Mouse (Mus musculus) ES-Bruce4 (cell line): ENCODE results near the gene Uspl1. TPM values are rescaled to one million over a fixed set of nuclear protein-coding genes. Genes with fewer than 3 reads are reported as not detected.

ENCODE experiments used
- H3K27ac ChIP-seq: 2 replicates; pipeline ENCODE4 v1.5.1; 2012; ENCODE audit warnings: low read length, inconsistent platforms; ENCODE audit not compliant: insufficient read depth
- H3K27me3 ChIP-seq: 2 replicates; pipeline ENCODE4 v1.6.1; 2012; ENCODE audit warnings: mild to moderate bottlenecking, low read length, inconsistent platforms; ENCODE audit not compliant: control insufficient read depth, poor library complexity, insufficient read depth, severe bottlenecking
- H3K36me3 ChIP-seq: 2 replicates; pipeline ENCODE4 v1.6.1; 2012; ENCODE audit warnings: inconsistent platforms, mild to moderate bottlenecking, low read length, moderate library complexity; ENCODE audit not compliant: control insufficient read depth, poor library complexity, insufficient read depth, severe bottlenecking
- H3K4me1 ChIP-seq: one replicate; pipeline ENCODE4 v1.8.1; 2011; ENCODE audit warnings: low read length; ENCODE audit not compliant: control insufficient read depth, insufficient read depth
- H3K4me3 ChIP-seq: 2 replicates; pipeline ENCODE4 v1.5.1; 2011; ENCODE audit warnings: low read depth, mild to moderate bottlenecking, low read length
- H3K9ac ChIP-seq: 2 replicates; pipeline ENCODE4 v1.6.1; 2012; ENCODE audit warnings: low read depth, mild to moderate bottlenecking, inconsistent platforms; ENCODE audit not compliant: poor library complexity, severe bottlenecking
- H3K9me3 ChIP-seq: replicated peaks from 2 replicates; pipeline ENCODE4 v1.6.1; 2012; ENCODE audit warnings: mild to moderate bottlenecking, low read length, inconsistent platforms; ENCODE audit not compliant: control insufficient read depth, poor library complexity, insufficient read depth, severe bottlenecking
- CTCF ChIP-seq: IDR thresholded peaks from one replicate; pipeline ENCODE4 v1.8.1; 2011; ENCODE audit warnings: low read depth, low read length
- EP300 ChIP-seq: IDR thresholded peaks from 2 replicates; pipeline ENCODE4 v1.6.1; 2011; ENCODE audit warnings: low read depth, low read length; ENCODE audit not compliant: insufficient read depth
- POLR2A ChIP-seq: IDR thresholded peaks from one replicate; pipeline ENCODE4 v1.8.1; 2011; ENCODE audit warnings: low read length; ENCODE audit not compliant: insufficient read depth
- polyA plus RNA-seq: library from polyadenylated mRNA; stranded (reverse); fragments of >200 nt; gene quantifications from 2 replicates; pipeline ENCODE4 v1.2.4, GENCODE M21; 2011; ENCODE audit warnings: low read depth; ENCODE audit not compliant: missing spikeins, insufficient read depth, insufficient read length

Uspl1 gene
- polyA plus RNA-seq, 1 experiment: 63.8 TPM

DNA sequence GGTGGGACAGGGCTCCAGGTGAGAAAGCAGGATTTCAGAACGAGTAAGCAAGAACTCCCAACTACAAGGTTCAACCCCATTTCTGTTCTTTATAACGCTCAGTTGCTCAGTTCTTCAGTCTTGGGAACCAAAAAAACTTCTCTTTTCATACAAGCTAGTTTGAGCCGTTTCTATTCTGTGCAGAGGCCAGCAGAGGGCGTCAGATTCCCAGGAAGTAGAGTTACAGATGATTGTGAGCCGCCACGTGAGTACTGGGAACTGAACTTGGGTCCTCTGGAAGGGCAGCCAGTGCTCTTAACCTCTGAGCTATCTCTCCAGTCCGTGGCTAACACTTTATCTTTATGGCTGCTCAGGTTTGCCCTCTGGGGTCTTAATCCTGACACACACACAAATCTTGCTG lies 77.3 kb downstream of the Uspl1 start:
- TF ChIP-seq EP300 (no peak), POLR2A (no peak), CTCF (peak; percentile 43)
- Histone ChIP-seq H3K27ac (no peak overlapping the region), H3K4me3 (no peak overlapping the region), H3K4me1 (no peaks in the 10 kb centered on the region), H3K27me3 (no peaks in the 10 kb centered on the region), H3K36me3 (no peaks in the 10 kb centered on the region), H3K9me3 (no peaks in the 10 kb centered on the region), H3K9ac (no peak overlapping the region)

DNA sequence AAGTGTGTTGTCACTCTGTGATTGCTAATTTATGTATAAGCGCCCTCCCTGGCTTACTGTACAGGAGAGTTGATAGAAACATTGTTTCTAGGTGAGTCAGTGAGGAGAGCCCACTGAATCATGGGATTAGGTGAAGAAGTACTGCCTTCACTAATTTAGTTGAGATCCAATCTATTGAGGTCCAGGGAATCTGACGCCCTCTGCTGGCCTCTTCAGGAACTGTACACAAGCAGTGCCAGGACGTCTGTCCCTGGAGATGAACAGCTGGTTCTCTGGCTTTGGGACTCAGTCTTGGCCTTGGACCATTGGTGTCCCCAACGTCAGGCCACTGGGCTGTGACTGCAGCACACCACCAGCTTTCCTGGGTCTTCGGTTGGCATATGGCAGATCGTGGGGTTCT lies 77.7 kb downstream of the Uspl1 start:
- no peak overlapping the region for H3K4me3 ChIP-seq
- no peaks in the 10 kb centered on the region for H3K36me3 ChIP-seq
- no peak overlapping the region for H3K27ac ChIP-seq
- H3K9me3 ChIP-seq: no peaks in the 10 kb centered on the region
- no peaks in the 10 kb centered on the region for H3K4me1 ChIP-seq
- TF ChIP-seq EP300: no peak
- TF ChIP-seq CTCF: peak; percentile 73
- TF ChIP-seq POLR2A: no peak
- no peak overlapping the region for H3K9ac ChIP-seq
- H3K27me3 ChIP-seq: no peaks in the 10 kb centered on the region

DNA sequence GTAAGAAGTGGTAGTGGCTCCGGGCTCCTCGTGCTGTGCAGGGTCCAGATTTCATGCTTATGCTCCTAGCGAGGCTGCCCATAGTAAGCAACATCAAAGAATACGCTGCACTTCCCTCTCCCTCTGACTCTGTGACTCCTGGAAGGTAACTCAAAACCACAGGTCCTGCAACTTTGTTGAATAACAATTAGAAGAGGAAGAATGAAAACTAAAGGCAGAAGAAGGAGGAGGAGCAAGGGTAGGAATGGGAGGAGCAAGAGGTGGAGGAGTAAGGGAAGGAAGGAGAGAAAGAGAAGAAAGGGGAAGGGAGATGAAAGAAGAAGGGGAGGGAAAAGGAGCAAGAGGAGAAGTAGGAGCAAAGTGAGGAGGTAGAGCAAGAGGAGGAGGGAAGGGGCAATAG lies 80.3 kb downstream of the Uspl1 start, which contains the start of gene Alox5ap:
Gene Alox5ap (plus strand): TSS at position 363 of the 400 bp plus-strand sequence.
- TF ChIP-seq EP300 (no peak), CTCF (no peak), POLR2A (no peak)
- Histone ChIP-seq H3K4me3 (no peak within 1 kb of the TSS), H3K4me1 (no peaks in the 10 kb centered on the region), H3K36me3 (no peaks in the 10 kb centered on the region), H3K9ac (no peak within 1 kb of the TSS), H3K27ac (no peak within 1 kb of the TSS), H3K27me3 (no peaks in the 10 kb centered on the region), H3K9me3 (no peaks in the 10 kb centered on the region)

DNA sequence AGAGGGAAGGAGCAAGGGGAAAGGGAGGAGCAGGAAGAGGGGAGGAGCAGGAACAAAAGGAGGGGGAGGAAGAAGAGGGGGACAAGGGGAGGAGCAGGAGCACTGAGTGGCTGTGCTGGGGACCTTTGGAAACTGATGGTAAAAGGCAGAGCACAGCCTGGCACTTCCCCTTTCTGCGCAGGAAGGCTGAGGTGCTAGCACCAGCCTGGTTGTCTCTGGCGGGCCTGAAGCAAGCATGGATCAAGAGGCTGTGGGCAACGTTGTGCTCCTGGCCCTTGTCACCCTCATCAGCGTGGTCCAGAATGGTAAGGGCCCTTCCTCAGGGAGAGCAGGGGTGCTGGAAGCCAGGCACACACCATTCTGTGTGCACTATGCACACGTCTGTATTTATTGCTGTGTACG lies 80.7 kb downstream of the Uspl1 start:
- TF ChIP-seq POLR2A (no peak), EP300 (no peak), CTCF (no peak)
- no peak overlapping the region for H3K4me3 ChIP-seq
- no peak overlapping the region for H3K9ac ChIP-seq
- H3K36me3 ChIP-seq: no peaks in the 10 kb centered on the region
- H3K27me3 ChIP-seq: no peaks in the 10 kb centered on the region
- no peak overlapping the region for H3K27ac ChIP-seq
- H3K9me3 ChIP-seq: no peaks in the 10 kb centered on the region
- no peaks in the 10 kb centered on the region for H3K4me1 ChIP-seq

Other genes with a start within 250 kb of the Uspl1 start
- 1.9 and 4.8 TPM in 2 replicates for gene Gm42791, start 189.2 kb upstream of the Uspl1 start, polyA plus RNA-seq
- 110 and 114 TPM in 2 replicates for gene Hmgb1, start 139 bp downstream of the Uspl1 start, polyA plus RNA-seq
- gene Alox5ap, start 80.4 kb downstream of the Uspl1 start, polyA plus RNA-seq: 1.2 TPM in 1 of 2 replicates, not detected in the other
- 0.30 and 0.91 TPM in 2 replicates for gene Medag, start 227.4 kb downstream of the Uspl1 start, polyA plus RNA-seq